ENCODE assay signal across 9 mouse cellular contexts in genomic region chr14:16695453-16696120, GRCm38 (mm10).
A peak's percentile ranks its signal among the peaks of the same experiment; 100 is the strongest.
DNase-seq lines count a peak whose midpoint lies in the region; ATAC-seq and TF ChIP-seq lines count a peak whose summit lies in the region.
"Had no signal": no experiment of that assay in that cellular context is flagged by ENCODE, and none has a peak within 500 bp of the region (broad histone marks: within the 10 kb centered on the region; RNA-seq: fewer than 3 reads in every experiment).

No protein-coding gene starts in this region.

- no peak overlapping the region for H3K27ac ChIP-seq in lung, embryonic 14.5 days (ENCODE audit: low read depth)
- no peak overlapping the region for H3K27ac ChIP-seq in kidney, embryonic 14.5 days (ENCODE audit: low read depth, low read length)
- no peak overlapping the region for H3K27ac ChIP-seq in liver, embryonic 13.5 days
- H3K27ac ChIP-seq in intestine, postnatal 0 days (ENCODE audit: low read depth, low read length), result no peak overlapping the region

- H3K27me3 ChIP-seq in lung, embryonic 14.5 days (ENCODE audit: insufficient read depth, low read length), result no peaks in the 10 kb centered on the region
- H3K27me3 ChIP-seq in kidney, embryonic 14.5 days (ENCODE audit: control insufficient read depth, insufficient read depth, low read length), result no peaks in the 10 kb centered on the region
- H3K27me3 ChIP-seq in liver, embryonic 13.5 days, result no peaks in the 10 kb centered on the region
- H3K27me3 ChIP-seq in intestine, postnatal 0 days (replicated peaks; ENCODE audit: control insufficient read depth, insufficient read depth, low read length), result no peaks in the 10 kb centered on the region
- H3K27me3 ChIP-seq: CH12.LX had no signal

- ATAC-seq in lung, embryonic 14.5 days (ENCODE audit: insufficient read depth), result peak; percentile 49; the same call in 1 of the 2 replicates
- ATAC-seq in kidney, embryonic 14.5 days (ENCODE audit: low FRiP score, low TSS enrichment), result peak; percentile 64
- ATAC-seq in liver, embryonic 13.5 days (ENCODE audit: low read depth), result peak; percentile 34; the same call in 1 of the 2 replicates
- no peak for ATAC-seq in intestine, postnatal 0 days

- H3K36me3 ChIP-seq in lung, embryonic 14.5 days (ENCODE audit: insufficient read depth), result no peaks in the 10 kb centered on the region
- H3K36me3 ChIP-seq in kidney, embryonic 14.5 days (ENCODE audit: control insufficient read depth, insufficient read depth, low read length), result no peaks in the 10 kb centered on the region
- no peaks in the 10 kb centered on the region for H3K36me3 ChIP-seq in liver, embryonic 13.5 days
- H3K36me3 ChIP-seq in intestine, postnatal 0 days (ENCODE audit: control insufficient read depth, insufficient read depth), result no peaks in the 10 kb centered on the region

- H3K9me3 ChIP-seq in lung, embryonic 14.5 days (ENCODE audit: low read depth, low read length), result no peaks in the 10 kb centered on the region
- H3K9me3 ChIP-seq in kidney, embryonic 14.5 days (ENCODE audit: control insufficient read depth, low read length), result no peaks in the 10 kb centered on the region
- no peaks in the 10 kb centered on the region for H3K9me3 ChIP-seq in liver, embryonic 13.5 days (replicated peaks)
- no peaks in the 10 kb centered on the region for H3K9me3 ChIP-seq in intestine, postnatal 0 days (ENCODE audit: control insufficient read depth)

- no peak for TF ChIP-seq CTCF in lung, embryonic 14.5 days (IDR thresholded peaks at IDR 0.05; ENCODE audit: low read depth)
- no peak for TF ChIP-seq CTCF in intestine, postnatal 0 days (IDR thresholded peaks at IDR 0.05; ENCODE audit: low read depth)

- 52% methylated on average over 3 of the region's 3 CpGs for WGBS in lung, embryonic 14.5 days
- WGBS in kidney, embryonic 14.5 days, result 28% methylated on average over 3 of the region's 3 CpGs
- WGBS in liver, embryonic 13.5 days (ENCODE audit: insufficient replicate concordance), result 19% methylated on average over 3 of the region's 3 CpGs
- 69% methylated on average over 3 of the region's 3 CpGs for WGBS in intestine, postnatal 0 days

- no peak overlapping the region for H3K4me2 ChIP-seq in lung, embryonic 14.5 days
- no peak overlapping the region for H3K4me2 ChIP-seq in kidney, embryonic 14.5 days (replicated peaks; ENCODE audit: low read depth, low read length)
- H3K4me2 ChIP-seq in liver, embryonic 13.5 days, result no peak overlapping the region
- no peak overlapping the region for H3K4me2 ChIP-seq in intestine, postnatal 0 days (replicated peaks; ENCODE audit: low read depth)

- H3K9ac ChIP-seq in lung, embryonic 14.5 days, result no peak overlapping the region
- no peak overlapping the region for H3K9ac ChIP-seq in kidney, embryonic 14.5 days (ENCODE audit: low read depth, low read length)
- no peak overlapping the region for H3K9ac ChIP-seq in liver, embryonic 13.5 days
- no peak overlapping the region for H3K9ac ChIP-seq in intestine, postnatal 0 days (ENCODE audit: low read depth, low read length)

- peak; percentile 19 for DNase-seq in lung, embryonic 14.5 days
- DNase-seq in lung, postnatal 25 days (ENCODE audit: low spot score), result no peak
- peak; percentile 4 to 8 for DNase-seq in frontal cortex, postnatal 25 days (ENCODE audit: low spot score in 2 of 2)
- DNase-seq in liver, embryonic 13.5 days, result no peak
- no peak for DNase-seq in thymus, postnatal 36 days
- no peak for DNase-seq in gastrocnemius, postnatal 10 days

- no peaks in the 10 kb centered on the region for H3K4me1 ChIP-seq in lung, embryonic 14.5 days (ENCODE audit: insufficient read depth)
- H3K4me1 ChIP-seq in kidney, embryonic 14.5 days (ENCODE audit: control insufficient read depth, insufficient read depth, low read length), result peaks cover 5% of the 10 kb centered on the region
- no peaks in the 10 kb centered on the region for H3K4me1 ChIP-seq in liver, embryonic 13.5 days (replicated peaks)
- H3K4me1 ChIP-seq in intestine, postnatal 0 days (replicated peaks; ENCODE audit: control insufficient read depth, insufficient read depth, low read length), result no peaks in the 10 kb centered on the region

- no peak overlapping the region for H3K4me3 ChIP-seq in lung, embryonic 14.5 days (ENCODE audit: low read depth, low read length)
- H3K4me3 ChIP-seq in kidney, embryonic 14.5 days (ENCODE audit: low read length), result no peak overlapping the region
- no peak overlapping the region for H3K4me3 ChIP-seq in liver, embryonic 13.5 days (replicated peaks)
- H3K4me3 ChIP-seq in intestine, postnatal 0 days (ENCODE audit: low read depth, low read length), result no peak overlapping the region

Comparison
In these comparisons a context has a peak if more than half of its experiments do, and no peak if none do; other contexts are left out.
1. DNase-seq: peak in lung, embryonic 14.5 days (single experiment) and frontal cortex, postnatal 25 days (2 of 2); none in lung, postnatal 25 days (single experiment), liver, embryonic 13.5 days (single experiment), thymus, postnatal 36 days (0 of 2) and gastrocnemius, postnatal 10 days (single experiment).